Mouse (Mus musculus) limb, embryonic 14.5 days (tissue): ENCODE measurements around the gene Gp1ba. TPM values are rescaled to one million over a fixed set of nuclear protein-coding genes. Genes with fewer than 3 reads are reported as not detected.

Source experiments
- ATAC-seq: fragments of 200-750 bp; cut with Nextera tagmentation; 2 replicates; pipeline ENCODE4 v1.8.0; 2017; ENCODE audit warnings: low read depth, moderate number of reproducible peaks, moderate TSS enrichment; ENCODE audit not compliant: low FRiP score
- DNase-seq: peaks from one replicate; pipeline ENCODE4 v3.0.0-alpha.2; 2015; ENCODE audit warnings: low spot score
- H3K27ac ChIP-seq: fragments of 300-500 bp; sonication (generic); replicated peaks from 2 replicates; pipeline ENCODE4 v1.5.1; 2014; ENCODE audit warnings: low read depth, mild to moderate bottlenecking, low read length, moderate library complexity, mixed read lengths
- H3K27me3 ChIP-seq: fragments of 300-500 bp; sonication (generic); 2 replicates; pipeline ENCODE4 v1.6.1; 2014; ENCODE audit warnings: low read length, mixed read lengths; ENCODE audit not compliant: control insufficient read depth, insufficient read depth
- H3K36me3 ChIP-seq: fragments of 300-500 bp; sonication (generic); 2 replicates; pipeline ENCODE4 v1.6.1; 2014; ENCODE audit warnings: mild to moderate bottlenecking, low read length, moderate library complexity, mixed read lengths; ENCODE audit not compliant: control insufficient read depth, insufficient read depth
- H3K4me1 ChIP-seq: fragments of 300-500 bp; sonication (generic); 2 replicates; pipeline ENCODE4 v1.6.1; 2014; ENCODE audit warnings: antibody characterized with exemption, low read length, mixed read lengths; ENCODE audit not compliant: control insufficient read depth, insufficient read depth
- H3K4me2 ChIP-seq: fragments of 300-500 bp; sonication (generic); replicated peaks from 2 replicates; pipeline ENCODE4 v1.6.1; 2014; ENCODE audit warnings: low read depth, mild to moderate bottlenecking, low read length, moderate library complexity; ENCODE audit not compliant: severe bottlenecking
- H3K4me3 ChIP-seq: fragments of 300-500 bp; sonication (generic); replicated peaks from 2 replicates; pipeline ENCODE4 v1.5.1; 2014; ENCODE audit warnings: low read length
- H3K9ac ChIP-seq: fragments of 300-500 bp; sonication (generic); 2 replicates; pipeline ENCODE4 v1.6.1; 2014; ENCODE audit warnings: mild to moderate bottlenecking, low read depth, low read length, moderate library complexity; ENCODE audit not compliant: severe bottlenecking
- H3K9me3 ChIP-seq: fragments of 300-500 bp; sonication (generic); 2 replicates; pipeline ENCODE4 v1.6.1; 2016; ENCODE audit warnings: low read length; ENCODE audit not compliant: control insufficient read depth
- POLR2A ChIP-seq: fragments of 200-500 bp; IDR thresholded peaks from 2 replicates; pipeline ENCODE4 v1.8.0; 2012; ENCODE audit warnings: inconsistent platforms, mild to moderate bottlenecking, moderate library complexity, borderline replicate concordance; ENCODE audit not compliant: insufficient read depth, insufficient read length; ENCODE audit errors: extremely low read depth
- WGBS: fragments of 180-500 bp; shearing (Covaris S2); extraction: QIAGEN DNeasy Blood & Tissue Kit; methylation state at CpG from one replicate; pipeline ENCODE4 v1.1.7; 2014; 5-methylcytosine and 5-hydroxymethylcytosine counted together
- polyA plus RNA-seq, 2 experiments: library from polyadenylated mRNA; depleted of rRNA in 1 of 2; stranded (reverse) in 1 of 2; unstranded in 1 of 2; fragments of >200 nt; fragmentation: Nextera tagmentation in 1 of 2; extraction: Ambion mirVana in 1 of 2; gene quantifications; 2 replicates each; pipeline versions ENCODE4 v1.2.1 to v1.2.3; 2012 to 2014

The Gp1ba gene
- polyA plus RNA-seq, 2 experiments = 0.47 to 0.56 TPM

DNA sequence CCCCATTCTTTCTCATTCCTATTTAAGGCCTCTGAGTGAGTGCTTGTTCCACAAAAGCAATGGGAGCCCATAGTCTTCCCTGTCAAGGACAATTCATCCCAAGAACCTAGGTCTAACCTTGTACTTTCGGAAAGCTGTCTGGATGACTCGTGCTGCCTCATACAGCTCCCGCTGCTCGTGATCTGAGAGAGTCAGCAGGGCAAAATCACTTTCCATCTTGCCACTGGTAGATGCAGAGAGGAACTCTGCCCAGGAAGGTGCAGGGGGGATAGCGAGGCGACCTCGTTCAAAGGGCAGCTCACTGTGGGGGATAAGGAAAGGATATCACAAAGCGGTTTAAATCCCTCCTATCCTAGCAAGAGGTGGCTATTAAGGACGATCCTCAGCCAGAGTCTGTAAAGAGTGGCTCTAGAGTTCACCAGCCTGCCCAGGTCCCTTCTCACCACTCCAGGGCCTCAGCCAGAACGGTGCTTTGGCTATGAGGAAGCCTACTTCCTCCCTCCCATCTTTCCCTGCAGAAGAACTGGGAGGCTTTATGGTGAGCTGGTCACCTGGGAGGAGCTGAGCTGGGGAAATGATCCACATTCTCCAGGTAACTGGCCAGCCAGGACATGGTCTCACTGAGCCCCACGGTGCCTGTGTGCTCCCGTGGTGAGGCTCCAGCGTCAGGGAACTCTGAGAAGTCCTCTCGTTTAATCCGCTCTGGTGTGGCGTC is 32.6 kb downstream of the Gp1ba start:
- WGBS = 89% methylated on average over 16 of the region's 16 CpGs
- H3K36me3 ChIP-seq = peaks cover 48% of the 10 kb centered on the region
- TF ChIP-seq POLR2A = no peak
- ATAC-seq = no peak
- no peak overlapping the region for H3K27ac ChIP-seq
- H3K27me3 ChIP-seq = no peaks in the 10 kb centered on the region
- H3K9ac ChIP-seq = no peak overlapping the region
- H3K4me2 ChIP-seq = peak overlapping the region; percentile 87; the same call in 1 of the 2 replicates
- no peak overlapping the region for H3K4me3 ChIP-seq
- DNase-seq = no peak
- H3K4me1 ChIP-seq = peaks cover 11% of the 10 kb centered on the region
- H3K9me3 ChIP-seq = no peaks in the 10 kb centered on the region

DNA sequence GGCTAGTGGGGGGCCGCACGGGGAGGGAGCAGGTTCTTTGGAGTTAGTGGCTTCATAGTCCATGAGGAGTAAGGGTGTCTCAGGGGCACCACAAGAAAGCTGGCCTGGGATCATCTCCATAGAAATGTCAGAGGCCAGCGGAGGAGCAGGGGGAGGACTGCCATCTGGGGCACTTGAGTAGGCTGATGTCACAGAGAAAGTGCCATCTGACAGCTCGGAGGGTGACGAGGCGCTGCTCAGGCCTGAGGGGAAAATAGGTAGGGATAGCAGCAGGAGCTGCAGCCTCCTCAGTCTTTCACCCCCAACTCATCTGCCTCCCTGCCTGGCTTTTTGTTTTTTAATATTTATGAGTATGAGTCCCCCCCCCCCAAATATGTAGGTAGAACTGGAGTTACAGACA is 35.1 kb downstream of the Gp1ba start:
- ATAC-seq = no peak
- Histone ChIP-seq H3K4me2 (no peak overlapping the region), H3K4me1 (0 out of 2 replicates have a peak, but pooled peaks cover 2% of the 10 kb centered on the region), H3K27ac (no peak overlapping the region), H3K27me3 (no peaks in the 10 kb centered on the region), H3K9me3 (no peaks in the 10 kb centered on the region), H3K9ac (no peak overlapping the region), H3K4me3 (no peak overlapping the region), H3K36me3 (peaks cover 51% of the 10 kb centered on the region)
- TF ChIP-seq POLR2A = no peak
- 83% methylated on average over 6 of the region's 6 CpGs for WGBS
- DNase-seq = no peak

DNA sequence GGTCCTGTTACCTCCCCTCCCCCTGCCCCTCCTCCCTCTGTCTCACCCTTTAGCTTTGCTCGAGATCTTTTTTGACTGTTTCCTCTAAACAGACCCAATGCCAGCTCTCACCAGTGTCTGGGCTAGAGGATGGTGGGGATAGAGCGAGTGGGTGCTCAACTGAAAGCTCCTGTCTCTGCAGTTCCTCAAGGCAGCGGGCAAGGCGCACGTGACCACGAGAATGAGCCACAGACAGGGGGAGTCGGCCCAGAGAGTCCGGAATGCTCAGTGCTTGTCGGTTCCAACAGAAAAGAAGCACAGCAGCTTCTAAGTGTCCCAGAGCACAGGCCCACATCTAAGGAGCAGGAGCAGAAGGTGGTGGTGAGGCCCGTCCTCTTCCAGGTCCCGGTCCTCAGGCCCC is 35.6 kb downstream of the Gp1ba start:
- Histone ChIP-seq H3K27me3 (no peaks in the 10 kb centered on the region), H3K4me1 (0 out of 2 replicates have a peak, but pooled peaks cover 2% of the 10 kb centered on the region), H3K36me3 (peaks cover 56% of the 10 kb centered on the region), H3K9me3 (no peaks in the 10 kb centered on the region), H3K9ac (no peak overlapping the region), H3K4me2 (no peak overlapping the region), H3K4me3 (no peak overlapping the region), H3K27ac (no peak overlapping the region)
- TF ChIP-seq POLR2A = no peak
- whole genome bisulfite sequencing = 68% methylated on average over 10 of the region's 11 CpGs
- DNase-seq (no peak), ATAC-seq (no peak)

DNA sequence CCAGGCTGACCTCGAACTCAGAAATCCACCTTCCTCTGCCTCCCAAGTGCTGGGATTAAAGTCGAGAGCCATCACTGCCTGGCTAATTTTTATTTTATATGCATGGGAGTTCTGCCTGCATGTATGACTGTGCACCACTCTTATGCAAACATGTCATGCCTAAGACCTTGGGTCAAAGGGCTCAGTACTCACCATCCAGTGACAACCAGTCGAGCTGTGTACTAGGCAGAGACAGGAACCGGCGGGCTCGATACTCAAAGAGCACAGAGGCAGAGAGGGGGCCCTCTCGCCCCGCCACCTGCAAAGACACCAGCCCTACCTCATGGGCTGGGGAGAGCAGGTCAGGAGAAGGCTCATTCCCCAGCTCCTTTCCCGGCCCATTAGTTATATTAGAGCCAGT is 39.2 kb downstream of the Gp1ba start:
- ATAC-seq = no peak
- TF ChIP-seq POLR2A = no peak
- 78% methylated on average over 9 of the region's 9 CpGs for WGBS
- H3K4me3 ChIP-seq = no peak overlapping the region
- no peak overlapping the region for H3K9ac ChIP-seq
- no peak overlapping the region for H3K27ac ChIP-seq
- H3K4me2 ChIP-seq = no peak overlapping the region
- DNase-seq = no peak
- peaks cover 63% of the 10 kb centered on the region for H3K36me3 ChIP-seq
- H3K4me1 ChIP-seq = no peaks in the 10 kb centered on the region
- no peaks in the 10 kb centered on the region for H3K27me3 ChIP-seq
- no peaks in the 10 kb centered on the region for H3K9me3 ChIP-seq

DNA sequence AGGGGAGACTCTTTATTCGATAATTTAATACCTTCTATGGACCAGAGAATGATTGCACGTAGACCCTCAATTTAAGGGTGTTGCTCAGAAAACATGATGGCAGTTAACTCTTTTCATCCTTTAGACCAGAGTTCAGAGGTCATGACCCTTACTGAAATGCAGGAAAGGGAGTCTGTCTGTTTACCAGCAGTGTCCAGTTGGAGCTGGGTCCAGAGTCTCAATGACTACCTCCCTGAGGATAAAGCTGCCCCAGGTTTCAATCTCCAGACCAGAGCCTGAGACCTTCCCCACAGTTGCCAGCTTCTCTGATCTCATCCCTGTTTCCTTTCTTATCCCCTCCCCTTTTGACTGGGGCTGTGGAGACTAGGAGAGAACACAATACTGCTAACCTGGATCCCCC is 39.7 kb downstream of the Gp1ba start:
- Histone ChIP-seq H3K4me2 (no peak overlapping the region), H3K27ac (no peak overlapping the region), H3K9ac (no peak overlapping the region), H3K4me1 (no peaks in the 10 kb centered on the region), H3K27me3 (no peaks in the 10 kb centered on the region), H3K9me3 (no peaks in the 10 kb centered on the region), H3K36me3 (peaks cover 66% of the 10 kb centered on the region), H3K4me3 (no peak overlapping the region)
- ATAC-seq (no peak), DNase-seq (no peak)
- no peak for TF ChIP-seq POLR2A
- WGBS = 66% methylated on average over 2 of the region's 2 CpGs
